8 mouse cellular contexts compared by ENCODE assay signal in genomic region chr5:120560616-120561311, GRCm38 (mm10). TPM values are rescaled to one million over a fixed set of nuclear protein-coding genes. Genes with fewer than 3 reads are reported as not detected.
DNase-seq lines count a peak whose midpoint lies in the region; ATAC-seq and TF ChIP-seq lines count a peak whose summit lies in the region.

No protein-coding gene starts in this region.

- peak overlapping the region; percentile 46; the same call in 1 of the 2 replicates for H3K9ac ChIP-seq in hindbrain, embryonic 13.5 days
- 0 out of 2 replicates have a peak overlapping the region, but pooled peaks have one; percentile 0 for H3K9ac ChIP-seq in limb, embryonic 12.5 days (replicated peaks)

- no peaks in the 10 kb centered on the region for H3K27me3 ChIP-seq in hindbrain, embryonic 13.5 days
- no peaks in the 10 kb centered on the region for H3K27me3 ChIP-seq in limb, embryonic 12.5 days
- no peaks in the 10 kb centered on the region for H3K27me3 ChIP-seq in small intestine, adult 2 months (ENCODE audit: control insufficient read depth, insufficient read depth, low read length)
- H3K27me3 ChIP-seq in thymus, adult 2 months (ENCODE audit: control insufficient read depth, insufficient read depth, low read length) = no peaks in the 10 kb centered on the region

- peaks cover 8% of the 10 kb centered on the region for H3K36me3 ChIP-seq in hindbrain, embryonic 13.5 days
- H3K36me3 ChIP-seq in limb, embryonic 12.5 days = peaks cover 19% of the 10 kb centered on the region
- peaks cover 12% of the 10 kb centered on the region; the same call in 1 of the 2 replicates for H3K36me3 ChIP-seq in small intestine, adult 2 months (ENCODE audit: control insufficient read depth, insufficient read depth, low read length)
- H3K36me3 ChIP-seq in thymus, adult 2 months (ENCODE audit: control insufficient read depth, insufficient read depth, low read length) = peaks cover 26% of the 10 kb centered on the region

- peak overlapping the region; percentile 30; the same call in 1 of the 2 replicates for H3K4me2 ChIP-seq in hindbrain, embryonic 13.5 days
- peak overlapping the region; percentile 36 for H3K4me2 ChIP-seq in limb, embryonic 12.5 days

- no peak overlapping the region for H3K4me3 ChIP-seq in hindbrain, embryonic 13.5 days
- H3K4me3 ChIP-seq in limb, embryonic 12.5 days (replicated peaks) = no peak overlapping the region
- H3K4me3 ChIP-seq in small intestine, adult 2 months (ENCODE audit: low read depth, low read length) = peak overlapping the region; percentile 12
- H3K4me3 ChIP-seq in thymus, adult 2 months (ENCODE audit: control insufficient read depth, insufficient read depth, low read length) = no peak overlapping the region

- ATAC-seq in hindbrain, embryonic 13.5 days (ENCODE audit: low FRiP score) = 0 out of 2 replicates have a peak, but pooled peaks have one; percentile 33
- ATAC-seq in limb, embryonic 12.5 days (ENCODE audit: insufficient number of reproducible peaks, insufficient read depth, low FRiP score, low TSS enrichment, low read depth) = no peak

- WGBS in hindbrain, embryonic 13.5 days = 10% methylated on average over 16 of the region's 16 CpGs
- 18% methylated on average over 16 of the region's 16 CpGs for WGBS in limb, embryonic 12.5 days
- 5% methylated on average over 16 of the region's 16 CpGs for WGBS in small intestine, adult 2 months
- WGBS in thymus, adult 2 months = 14% methylated on average over 16 of the region's 16 CpGs

- no peak for TF ChIP-seq POLR2A in small intestine, adult 2 months (IDR thresholded peaks at IDR 0.05; ENCODE audit: low read depth, low read length)
- TF ChIP-seq POLR2A in thymus, adult 2 months (IDR thresholded peaks at IDR 0.05; ENCODE audit: control insufficient read depth, extremely low read depth, insufficient read depth, low read length, poor library complexity) = no peak

- H3K9me3 ChIP-seq in hindbrain, embryonic 13.5 days = no peaks in the 10 kb centered on the region
- H3K9me3 ChIP-seq in limb, embryonic 12.5 days = no peaks in the 10 kb centered on the region

- H3K4me1 ChIP-seq in hindbrain, embryonic 13.5 days (replicated peaks) = peaks cover 61% of the 10 kb centered on the region
- peaks cover 65% of the 10 kb centered on the region for H3K4me1 ChIP-seq in limb, embryonic 12.5 days (replicated peaks)
- peaks cover 24% of the 10 kb centered on the region for H3K4me1 ChIP-seq in small intestine, adult 2 months (ENCODE audit: control insufficient read depth, insufficient read depth, insufficient read length, low read length)
- H3K4me1 ChIP-seq in thymus, adult 2 months (replicated peaks; ENCODE audit: control insufficient read depth, insufficient read depth, low read length) = peaks cover 40% of the 10 kb centered on the region

- peak; percentile 67 for DNase-seq in adrenal gland, postnatal 25 days
- peak; percentile 89 for DNase-seq in cerebellum, postnatal 14 days
- DNase-seq in gastrocnemius, postnatal 10 days = peak; percentile 85
- peak; percentile 78 for DNase-seq in mesoderm, embryonic 11.5 days (ENCODE audit: low read depth, low spot score)
- no peak for DNase-seq in thymus, adult 2 months

- peak overlapping the region; percentile 74 for H3K27ac ChIP-seq in hindbrain, embryonic 13.5 days
- peak overlapping the region; percentile 75 for H3K27ac ChIP-seq in limb, embryonic 12.5 days
- H3K27ac ChIP-seq in small intestine, adult 2 months (ENCODE audit: insufficient read depth, low read depth, low read length) = 0 out of 2 replicates have a peak overlapping the region, but pooled peaks have one; percentile 27
- no peak overlapping the region for H3K27ac ChIP-seq in thymus, adult 2 months (ENCODE audit: control insufficient read depth, insufficient read depth, low read length)

- TF ChIP-seq CTCF in small intestine, adult 2 months (IDR thresholded peaks at IDR 0.05; ENCODE audit: extremely low read depth, insufficient read length, insufficient replicate concordance, low read depth, low read length) = no peak
- no peak for TF ChIP-seq CTCF in thymus, adult 2 months (IDR thresholded peaks at IDR 0.05; ENCODE audit: borderline replicate concordance, control insufficient read depth, extremely low read depth, insufficient read depth, low read length, poor library complexity)

RNA-seq across cellular contexts. Expression of gene Tpcn1, which starts 27.7 kb away (rescaled TPM):
- total RNA-seq in adrenal gland, postnatal 25 days (2021) = 40.2 and 42.4 TPM in 2 replicates
- total RNA-seq in gastrocnemius, postnatal 10 days (2021) = 10 to 100 TPM; 67.1 to 71.2 TPM
- 18.2 and 18.7 TPM in 2 replicates for polyA plus RNA-seq in hindbrain, embryonic 13.5 days (2015; fragmentation: Nextera tagmentation; extraction: Ambion mirVana)
- polyA plus RNA-seq in limb, embryonic 12.5 days (2016; fragmentation: Nextera tagmentation; extraction: Ambion mirVana) = 16.7 and 17.2 TPM in 2 replicates
- polyA plus RNA-seq in small intestine, adult 2 months (2012; rRNA removed) = 48.5 and 115 TPM in 2 replicates
- polyA plus RNA-seq in thymus, adult 2 months (2012; rRNA removed) = 203 and 208 TPM in 2 replicates

RNA-seq across cellular contexts. Expression of gene Iqcd, which starts 28.1 kb away (rescaled TPM):
- total RNA-seq in adrenal gland, postnatal 25 days (2021) = 0.57 and 0.67 TPM in 2 replicates
- under 1 TPM; 0.40 to 0.50 TPM for total RNA-seq in gastrocnemius, postnatal 10 days (2021)
- 2.4 and 2.6 TPM in 2 replicates for polyA plus RNA-seq in hindbrain, embryonic 13.5 days (2015; fragmentation: Nextera tagmentation; extraction: Ambion mirVana)
- 0.64 and 0.93 TPM in 2 replicates for polyA plus RNA-seq in limb, embryonic 12.5 days (2016; fragmentation: Nextera tagmentation; extraction: Ambion mirVana)
- polyA plus RNA-seq in small intestine, adult 2 months (2012; rRNA removed) = 0.15 and 0.25 TPM in 2 replicates
- polyA plus RNA-seq in thymus, adult 2 months (2012; rRNA removed) = 2.8 and 3.0 TPM in 2 replicates

RNA-seq across cellular contexts. Expression of gene Slc8b1, which starts 49.8 kb away (rescaled TPM):
- total RNA-seq in adrenal gland, postnatal 25 days (2021) = 34.5 and 55.3 TPM in 2 replicates
- 10 to 100 TPM; 15.1 to 20.0 TPM for total RNA-seq in gastrocnemius, postnatal 10 days (2021)
- polyA plus RNA-seq in hindbrain, embryonic 13.5 days (2015; fragmentation: Nextera tagmentation; extraction: Ambion mirVana) = 2.5 and 4.1 TPM in 2 replicates
- polyA plus RNA-seq in limb, embryonic 12.5 days (2016; fragmentation: Nextera tagmentation; extraction: Ambion mirVana) = 6.1 and 6.2 TPM in 2 replicates
- 8.0 and 12.1 TPM in 2 replicates for polyA plus RNA-seq in small intestine, adult 2 months (2012; rRNA removed)
- polyA plus RNA-seq in thymus, adult 2 months (2012; rRNA removed) = 21.9 and 29.1 TPM in 2 replicates

RNA-seq across cellular contexts. Expression of gene Rita1, which starts 51.6 kb away (rescaled TPM):
- total RNA-seq in adrenal gland, postnatal 25 days (2021) = 15.9 and 17.5 TPM in 2 replicates
- total RNA-seq in gastrocnemius, postnatal 10 days (2021) = 1 to 10 TPM; 4.7 to 6.2 TPM
- polyA plus RNA-seq in hindbrain, embryonic 13.5 days (2015; fragmentation: Nextera tagmentation; extraction: Ambion mirVana) = 26.2 TPM in 2 replicates
- polyA plus RNA-seq in limb, embryonic 12.5 days (2016; fragmentation: Nextera tagmentation; extraction: Ambion mirVana) = 16.9 and 19.1 TPM in 2 replicates
- 6.9 and 12.1 TPM in 2 replicates for polyA plus RNA-seq in small intestine, adult 2 months (2012; rRNA removed)
- polyA plus RNA-seq in thymus, adult 2 months (2012; rRNA removed) = 18.8 and 20.6 TPM in 2 replicates

RNA-seq across cellular contexts. Expression of gene Ddx54, which starts 51.8 kb away (rescaled TPM):
- total RNA-seq in adrenal gland, postnatal 25 days (2021) = 50.5 and 54.7 TPM in 2 replicates
- total RNA-seq in gastrocnemius, postnatal 10 days (2021) = 10 to 100 TPM; 22.4 to 23.9 TPM
- polyA plus RNA-seq in hindbrain, embryonic 13.5 days (2015; fragmentation: Nextera tagmentation; extraction: Ambion mirVana) = 44.0 and 47.7 TPM in 2 replicates
- 48.8 and 50.3 TPM in 2 replicates for polyA plus RNA-seq in limb, embryonic 12.5 days (2016; fragmentation: Nextera tagmentation; extraction: Ambion mirVana)
- 23.1 and 44.6 TPM in 2 replicates for polyA plus RNA-seq in small intestine, adult 2 months (2012; rRNA removed)
- polyA plus RNA-seq in thymus, adult 2 months (2012; rRNA removed) = 429 and 448 TPM in 2 replicates
